Mouse (Mus musculus): ENCODE measurements at regions not wholly inside any gene's neighbourhood (a gene's known extent, or its start where the extent isn't known, plus 50 kb on each side); places are given as distances from the start of the nearest gene placed in this dataset.
A peak's percentile ranks its signal among the peaks of the same experiment; 100 is the strongest.

DNA sequence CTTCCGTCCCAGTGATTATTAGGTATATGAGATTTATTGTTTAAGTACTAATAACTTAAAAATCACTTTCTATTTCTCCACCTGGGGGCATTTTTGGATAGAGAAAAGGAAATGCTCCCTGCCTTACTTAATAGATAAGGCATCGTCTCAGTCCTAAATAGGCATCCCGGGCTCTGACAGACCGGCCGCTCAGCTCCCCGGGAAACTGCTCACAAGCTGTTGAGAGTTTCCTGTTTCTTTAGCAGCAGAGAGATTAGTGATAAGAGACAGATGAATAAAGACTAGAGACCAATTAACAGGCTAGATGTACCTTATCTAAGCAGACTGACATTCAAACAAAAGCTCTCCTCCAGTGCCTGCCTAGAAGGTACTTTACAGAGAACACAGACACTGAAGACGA is 148.4 kb downstream of the Slc15a5 start:
- DNase-seq (ENCODE audit: low read depth, low spot score) = no peak

DNA sequence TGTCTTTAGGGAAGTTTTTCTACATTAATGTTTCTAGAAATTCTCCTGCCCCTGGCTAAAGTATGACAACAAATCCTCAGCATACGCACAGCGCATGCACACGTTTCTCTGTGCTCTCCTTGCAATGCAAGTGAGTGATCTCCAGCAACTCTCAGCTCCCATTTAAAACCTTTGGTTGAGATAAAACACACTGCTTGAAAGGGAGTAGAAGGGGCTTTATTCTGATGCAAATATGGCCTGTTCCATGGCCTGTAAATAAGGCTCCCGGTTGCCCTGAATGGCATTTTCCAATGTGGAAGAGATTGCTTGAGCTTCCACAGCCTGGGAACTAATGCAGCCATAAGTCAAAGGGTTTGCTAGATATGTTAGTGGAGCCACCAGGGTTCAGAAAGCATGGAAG is 156.4 kb downstream of the Slc15a5 start:
- DNase-seq (ENCODE audit: low read depth, low spot score) = no peak

DNA sequence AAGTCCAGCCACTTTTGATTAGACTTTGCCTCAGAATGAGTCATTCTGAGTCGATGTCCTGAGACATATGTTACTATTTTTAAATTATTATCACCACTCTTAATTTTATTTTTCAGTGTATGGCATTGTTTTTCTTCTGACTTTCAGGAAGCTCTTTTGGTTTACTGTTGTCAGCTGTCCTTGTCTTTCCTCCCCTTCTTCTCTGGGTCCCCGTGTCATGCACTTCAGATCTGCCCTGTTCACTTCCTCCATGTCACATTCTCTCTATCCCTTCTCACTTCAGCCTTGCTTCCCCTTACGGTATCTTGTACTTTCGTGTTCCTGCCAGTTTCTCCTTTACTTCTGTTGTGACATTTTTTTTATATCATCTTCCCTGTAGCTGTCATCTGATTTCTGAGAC is 161.6 kb downstream of the Slc15a5 start:
- DNase-seq (ENCODE audit: low read depth, low spot score) = no peak

DNA sequence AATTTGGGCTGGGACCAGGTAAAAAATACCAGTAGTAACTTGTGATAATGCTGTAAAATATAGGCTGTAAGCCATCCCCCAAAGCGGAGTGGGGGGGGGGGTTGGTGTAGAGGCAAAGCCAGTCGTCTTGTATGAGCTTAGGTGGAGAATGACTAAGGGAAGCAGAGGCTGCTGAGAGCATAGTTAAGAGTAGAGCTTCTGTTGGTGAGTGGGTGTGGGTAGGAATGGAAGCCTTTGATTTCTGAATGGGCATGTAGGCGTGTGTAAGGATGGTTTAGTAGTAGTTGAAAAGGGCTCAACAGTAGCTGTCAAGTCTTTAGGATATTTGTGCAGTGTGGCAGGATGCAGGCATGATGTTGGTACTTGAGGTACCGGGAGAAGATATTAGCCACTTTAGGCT is 153.5 kb downstream of the Dera start:
- DNase-seq (ENCODE audit: low read depth, low spot score) = peak; percentile 69
